Mouse (Mus musculus): ENCODE results near the gene Sh3bgrl3. TPM values are rescaled to one million over a fixed set of nuclear protein-coding genes. Genes with fewer than 3 reads are reported as not detected.

Gene Sh3bgrl3
- polyA plus RNA-seq (2014; fragmentation: Illumina TruSeq; extraction: RNeasy Lipid Tissue Mini Kit (QIAGEN cat#74804); ENCODE audit: low read depth, low replicate concordance): 1.6 TPM

DNA sequence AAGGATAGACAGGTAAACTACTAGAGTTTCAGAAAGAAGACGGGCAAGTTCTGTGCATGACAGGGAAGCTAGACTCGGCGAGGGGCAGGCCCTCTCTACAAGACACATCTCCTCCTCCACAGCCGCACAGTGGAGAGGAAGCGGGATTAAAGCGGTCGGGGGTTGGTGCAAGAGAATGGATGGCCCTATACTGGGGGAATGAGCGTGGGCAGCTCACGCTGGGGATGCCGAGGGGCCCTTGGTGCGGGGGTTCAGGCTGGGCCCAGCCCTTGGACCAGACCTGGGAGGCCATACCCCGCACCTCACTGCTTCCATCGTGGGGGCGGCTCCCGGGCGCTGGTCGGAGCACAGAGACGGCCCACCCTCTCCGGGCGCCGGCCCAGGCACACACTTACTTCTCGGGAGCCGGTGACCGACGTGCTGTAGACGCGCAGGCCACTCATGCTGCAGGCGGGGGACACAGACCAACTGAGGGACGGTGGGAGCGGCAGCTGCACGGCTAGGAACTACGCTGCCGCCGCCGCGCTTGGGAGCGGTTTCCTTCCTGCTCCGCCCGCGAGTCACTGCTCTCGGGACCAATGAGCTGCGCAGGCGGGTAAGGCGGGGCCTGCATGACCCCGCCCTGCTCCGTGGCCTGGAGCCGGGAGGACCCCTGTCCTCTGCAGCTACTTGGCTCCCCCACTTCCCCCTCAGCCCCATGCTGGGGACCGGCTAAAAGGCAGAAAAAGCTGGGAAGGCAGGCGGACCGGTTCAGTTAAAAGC is at the start of gene Sh3bgrl3:
Gene Sh3bgrl3 (minus strand): TSS at position 569 of the 762 bp plus-strand sequence.

GRCm38 (mm10) chr4:134101979-134102741 is 26.4 kb downstream of the Sh3bgrl3 start, which contains the start of gene Ubxn11:
Ubxn11 (plus strand) TSS chr4:134102570.

GRCm38 (mm10) chr4:134094923-134095547 is 33.6 kb downstream of the Sh3bgrl3 start, which contains the start of gene Cd52:
Cd52 (minus strand) TSS chr4:134095082.

Other genes with a start within 250 kb of the Sh3bgrl3 start
- 0.58 TPM for gene Rps6ka1, start 241.0 kb downstream of the Sh3bgrl3 start, polyA plus RNA-seq (2014; fragmentation: Illumina TruSeq; extraction: RNeasy Lipid Tissue Mini Kit (QIAGEN cat#74804); ENCODE audit: low read depth, low replicate concordance)
- gene Hmgn2, start 160.1 kb downstream of the Sh3bgrl3 start, polyA plus RNA-seq (2014; fragmentation: Illumina TruSeq; extraction: RNeasy Lipid Tissue Mini Kit (QIAGEN cat#74804); ENCODE audit: low read depth, low replicate concordance): 555 TPM
- gene Dhdds, start 127.9 kb downstream of the Sh3bgrl3 start, polyA plus RNA-seq (2014; fragmentation: Illumina TruSeq; extraction: RNeasy Lipid Tissue Mini Kit (QIAGEN cat#74804); ENCODE audit: low read depth, low replicate concordance): 33.4 TPM
- gene Lin28a, start 109.9 kb downstream of the Sh3bgrl3 start, polyA plus RNA-seq (2014; fragmentation: Illumina TruSeq; extraction: RNeasy Lipid Tissue Mini Kit (QIAGEN cat#74804); ENCODE audit: low read depth, low replicate concordance): not detected
- gene Zfp683, start 75.0 kb downstream of the Sh3bgrl3 start, polyA plus RNA-seq (2014; fragmentation: Illumina TruSeq; extraction: RNeasy Lipid Tissue Mini Kit (QIAGEN cat#74804); ENCODE audit: low read depth, low replicate concordance): not detected
- not detected for gene Crybg2, start 68.0 kb downstream of the Sh3bgrl3 start, polyA plus RNA-seq (2014; fragmentation: Illumina TruSeq; extraction: RNeasy Lipid Tissue Mini Kit (QIAGEN cat#74804); ENCODE audit: low read depth, low replicate concordance)
- 22.9 TPM for gene Cd52, start 33.7 kb downstream of the Sh3bgrl3 start, polyA plus RNA-seq (2014; fragmentation: Illumina TruSeq; extraction: RNeasy Lipid Tissue Mini Kit (QIAGEN cat#74804); ENCODE audit: low read depth, low replicate concordance)
- not detected for gene Ubxn11, start 26.2 kb downstream of the Sh3bgrl3 start, polyA plus RNA-seq (2014; fragmentation: Illumina TruSeq; extraction: RNeasy Lipid Tissue Mini Kit (QIAGEN cat#74804); ENCODE audit: low read depth, low replicate concordance)
- 7.9 TPM for gene Cep85, start 58.3 kb upstream of the Sh3bgrl3 start, polyA plus RNA-seq (2014; fragmentation: Illumina TruSeq; extraction: RNeasy Lipid Tissue Mini Kit (QIAGEN cat#74804); ENCODE audit: low read depth, low replicate concordance)
- gene Gm7534, start 74.2 kb upstream of the Sh3bgrl3 start, polyA plus RNA-seq (2014; fragmentation: Illumina TruSeq; extraction: RNeasy Lipid Tissue Mini Kit (QIAGEN cat#74804); ENCODE audit: low read depth, low replicate concordance): not detected
- not detected for gene Catsper4, start 98.6 kb upstream of the Sh3bgrl3 start, polyA plus RNA-seq (2014; fragmentation: Illumina TruSeq; extraction: RNeasy Lipid Tissue Mini Kit (QIAGEN cat#74804); ENCODE audit: low read depth, low replicate concordance)
- gene Cnksr1, start 109.6 kb upstream of the Sh3bgrl3 start, polyA plus RNA-seq (2014; fragmentation: Illumina TruSeq; extraction: RNeasy Lipid Tissue Mini Kit (QIAGEN cat#74804); ENCODE audit: low read depth, low replicate concordance): not detected
- not detected for gene E130218I03Rik, start 114.9 kb upstream of the Sh3bgrl3 start, polyA plus RNA-seq (2014; fragmentation: Illumina TruSeq; extraction: RNeasy Lipid Tissue Mini Kit (QIAGEN cat#74804); ENCODE audit: low read depth, low replicate concordance)
- gene Zfp593, start 116.8 kb upstream of the Sh3bgrl3 start, polyA plus RNA-seq (2014; fragmentation: Illumina TruSeq; extraction: RNeasy Lipid Tissue Mini Kit (QIAGEN cat#74804); ENCODE audit: low read depth, low replicate concordance): 0.70 TPM
- not detected for gene Gm30191, start 118.1 kb upstream of the Sh3bgrl3 start, polyA plus RNA-seq (2014; fragmentation: Illumina TruSeq; extraction: RNeasy Lipid Tissue Mini Kit (QIAGEN cat#74804); ENCODE audit: low read depth, low replicate concordance)
- gene Grrp1, start 125.3 kb upstream of the Sh3bgrl3 start, polyA plus RNA-seq (2014; fragmentation: Illumina TruSeq; extraction: RNeasy Lipid Tissue Mini Kit (QIAGEN cat#74804); ENCODE audit: low read depth, low replicate concordance): not detected
- gene Pdik1l, start 159.1 kb upstream of the Sh3bgrl3 start, polyA plus RNA-seq (2014; fragmentation: Illumina TruSeq; extraction: RNeasy Lipid Tissue Mini Kit (QIAGEN cat#74804); ENCODE audit: low read depth, low replicate concordance): 23.7 TPM
- gene Trim63, start 186.3 kb upstream of the Sh3bgrl3 start, polyA plus RNA-seq (2014; fragmentation: Illumina TruSeq; extraction: RNeasy Lipid Tissue Mini Kit (QIAGEN cat#74804); ENCODE audit: low read depth, low replicate concordance): not detected
- 20.3 TPM for gene Slc30a2, start 214.4 kb upstream of the Sh3bgrl3 start, polyA plus RNA-seq (2014; fragmentation: Illumina TruSeq; extraction: RNeasy Lipid Tissue Mini Kit (QIAGEN cat#74804); ENCODE audit: low read depth, low replicate concordance)

All from adrenal gland, adult 10 weeks (tissue).